11 mouse cellular contexts compared by ENCODE assay signal in the genomic region with DNA sequence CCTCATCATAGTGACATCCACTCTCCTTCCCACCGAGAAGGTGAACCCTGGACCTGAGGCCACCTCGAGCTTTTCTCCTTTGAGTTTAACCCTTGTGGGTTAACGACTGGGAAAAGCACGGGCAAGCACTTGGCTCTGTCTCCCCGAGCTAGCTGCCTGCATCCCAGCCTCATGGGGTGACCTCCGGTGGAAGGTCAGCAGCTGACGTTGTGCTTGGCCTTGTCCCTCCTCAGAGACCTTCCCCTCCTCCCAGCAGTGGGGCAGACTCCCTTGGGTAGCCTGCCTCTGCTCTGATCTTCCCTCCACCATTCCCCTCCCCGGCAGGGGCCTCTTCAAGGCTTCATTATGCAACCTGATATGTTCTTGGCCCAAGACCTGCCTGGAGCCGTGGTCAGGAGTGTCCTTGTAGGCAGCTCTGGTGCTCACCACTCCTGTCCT. TPM values are rescaled to one million over a fixed set of nuclear protein-coding genes. Genes with fewer than 3 reads are reported as not detected.
DNase-seq lines count a peak whose midpoint lies in the region; ATAC-seq and TF ChIP-seq lines count a peak whose summit lies in the region.
"Had no signal": no experiment of that assay in that cellular context is flagged by ENCODE, and none has a peak within 500 bp of the region (broad histone marks: within the 10 kb centered on the region; RNA-seq: fewer than 3 reads in every experiment).

No protein-coding gene starts in this region.

- TF ChIP-seq POLR2A in heart, adult 2 months (IDR thresholded peaks at IDR 0.05; ENCODE audit: insufficient read depth, low read depth, low read length), result no peak

- no peak overlapping the region for H3K4me3 ChIP-seq in heart, adult 2 months
- H3K4me3 ChIP-seq in heart, embryonic 10.5 days, result no peak overlapping the region
- H3K4me3 ChIP-seq in forebrain, embryonic 13.5 days, result no peak overlapping the region
- H3K4me3 ChIP-seq in midbrain, postnatal 0 days (ENCODE audit: low read depth, low read length), result no peak overlapping the region
- H3K4me3 ChIP-seq: midbrain, embryonic 15.5 days had no signal

- H3K9me3 ChIP-seq in heart, embryonic 10.5 days, result no peaks in the 10 kb centered on the region
- H3K9me3 ChIP-seq in forebrain, embryonic 13.5 days (replicated peaks), result no peaks in the 10 kb centered on the region
- no peaks in the 10 kb centered on the region for H3K9me3 ChIP-seq in midbrain, postnatal 0 days (ENCODE audit: low read length)
- H3K9me3 ChIP-seq: midbrain, embryonic 15.5 days had no signal

- no peak overlapping the region for H3K9ac ChIP-seq in heart, adult 2 months (ENCODE audit: low read depth, low read length)
- H3K9ac ChIP-seq in forebrain, embryonic 13.5 days, result no peak overlapping the region
- H3K9ac ChIP-seq in midbrain, postnatal 0 days (replicated peaks; ENCODE audit: low read length, poor library complexity, severe bottlenecking), result no peak overlapping the region
- H3K9ac ChIP-seq: midbrain, embryonic 15.5 days had no signal

- no peaks in the 10 kb centered on the region for H3K79me2 ChIP-seq in heart, adult 2 months (replicated peaks; ENCODE audit: control insufficient read depth, insufficient read depth, low read length)

- 32% methylated on average over 9 of the region's 9 CpGs for WGBS in heart, adult 2 months
- WGBS in heart, embryonic 10.5 days, result 44% methylated on average over 9 of the region's 9 CpGs
- WGBS in forebrain, embryonic 13.5 days, result 68% methylated on average over 9 of the region's 9 CpGs
- WGBS in midbrain, postnatal 0 days, result 64% methylated on average over 9 of the region's 9 CpGs

- no peaks in the 10 kb centered on the region for H3K36me3 ChIP-seq in heart, adult 2 months (ENCODE audit: control insufficient read depth, insufficient read depth, low read length)
- H3K36me3 ChIP-seq in heart, embryonic 10.5 days, result no peaks in the 10 kb centered on the region
- no peaks in the 10 kb centered on the region for H3K36me3 ChIP-seq in forebrain, embryonic 13.5 days (ENCODE audit: poor library complexity, severe bottlenecking)
- no peaks in the 10 kb centered on the region for H3K36me3 ChIP-seq in midbrain, postnatal 0 days (ENCODE audit: insufficient read depth, low read length)
- H3K36me3 ChIP-seq: midbrain, embryonic 15.5 days had no signal

- no peak for ATAC-seq in forebrain, embryonic 13.5 days
- no peak for ATAC-seq in midbrain, postnatal 0 days (ENCODE audit: low FRiP score)
- ATAC-seq: midbrain, embryonic 15.5 days had no signal

- peak; percentile 40 to 57 for DNase-seq in heart, adult 2 months
- no peak for DNase-seq in heart, embryonic 10.5 days (ENCODE audit: low spot score)
- DNase-seq in adrenal gland, adult 18-20 months (ENCODE audit: low spot score in 2 of 2), result peak; percentile 48 to 57
- DNase-seq in heart, postnatal 10 days, result peak; percentile 45 to 49
- peak; percentile 82 to 96 for DNase-seq in kidney, postnatal 25 days
- DNase-seq in left cerebral cortex, adult 9 months (ENCODE audit: low spot score in 2 of 2), result no peak
- no peak for DNase-seq in midbrain, postnatal 0 days (ENCODE audit: low spot score)
- DNase-seq: cerebellum, postnatal 36 days; liver had no signal

- H3K4me1 ChIP-seq in heart, adult 2 months (ENCODE audit: control insufficient read depth, insufficient read depth, low read length), result peaks cover 2% of the 10 kb centered on the region; the same call in 1 of the 2 replicates
- peaks cover 8% of the 10 kb centered on the region for H3K4me1 ChIP-seq in heart, embryonic 10.5 days
- H3K4me1 ChIP-seq in forebrain, embryonic 13.5 days, result peaks cover 10% of the 10 kb centered on the region
- 0 out of 2 replicates have a peak, but pooled peaks cover 3% of the 10 kb centered on the region for H3K4me1 ChIP-seq in midbrain, postnatal 0 days (ENCODE audit: insufficient read depth, low read length)

- no peak overlapping the region for H3K4me2 ChIP-seq in forebrain, embryonic 13.5 days
- H3K4me2 ChIP-seq in midbrain, postnatal 0 days (ENCODE audit: low read depth, low read length, poor library complexity, severe bottlenecking), result no peak overlapping the region
- H3K4me2 ChIP-seq: midbrain, embryonic 15.5 days had no signal

- peak; percentile 76; the same call in 1 of the 2 replicates for TF ChIP-seq EP300 in heart, adult 2 months (IDR thresholded peaks at IDR 0.05; ENCODE audit: insufficient read depth, low read depth, low read length)

- H3K27ac ChIP-seq in heart, adult 2 months, result peak overlapping the region; percentile 71
- no peak overlapping the region for H3K27ac ChIP-seq in heart, embryonic 10.5 days
- no peak overlapping the region for H3K27ac ChIP-seq in forebrain, embryonic 13.5 days
- H3K27ac ChIP-seq in midbrain, postnatal 0 days (ENCODE audit: low read depth, low read length), result no peak overlapping the region
- H3K27ac ChIP-seq: midbrain, embryonic 15.5 days had no signal

- TF ChIP-seq CTCF in heart, adult 2 months (IDR thresholded peaks at IDR 0.05), result no peak
- no peak for TF ChIP-seq CTCF in midbrain, postnatal 0 days (IDR thresholded peaks at IDR 0.05)

- intact Hi-C loops in heart, adult 2 months (cut with DNase I), result no loop called here
- intact Hi-C loops in heart, postnatal 10 days (cut with DNase I), result no loop called here

- H3K27me3 ChIP-seq in heart, adult 2 months (ENCODE audit: control insufficient read depth, insufficient read depth, low read length), result no peaks in the 10 kb centered on the region
- H3K27me3 ChIP-seq in heart, embryonic 10.5 days (ENCODE audit: insufficient read depth, poor library complexity, severe bottlenecking), result peaks cover 11% of the 10 kb centered on the region; the same call in 1 of the 2 replicates
- H3K27me3 ChIP-seq in forebrain, embryonic 13.5 days, result no peaks in the 10 kb centered on the region
- no peaks in the 10 kb centered on the region for H3K27me3 ChIP-seq in midbrain, postnatal 0 days (ENCODE audit: insufficient read depth, low read length)
- H3K27me3 ChIP-seq: midbrain, embryonic 15.5 days had no signal

RNA-seq across cellular contexts. Expression of gene Mapt, which starts 38.2 kb away (rescaled TPM):
- total RNA-seq in heart, adult 2 months (2021), result 10 to 100 TPM; 77.9 to 91.6 TPM
- 30.1 and 40.7 TPM in 2 replicates for polyA plus RNA-seq in heart, adult 2 months (2012; rRNA removed)
- polyA plus RNA-seq in heart, embryonic 10.5 days (2016; fragmentation: Nextera tagmentation; extraction: Ambion mirVana), result 0.92 and 1.4 TPM in 2 replicates
- total RNA-seq in adrenal gland, adult 18-20 months (2021), result 100 to 1,000 TPM; 128 to 208 TPM
- total RNA-seq in heart, postnatal 10 days (2021), result 10 to 100 TPM; 40.7 to 52.8 TPM
- 277 and 315 TPM in 2 replicates for polyA plus RNA-seq in forebrain, embryonic 13.5 days (2015; fragmentation: Nextera tagmentation; extraction: Ambion mirVana)
- total RNA-seq in midbrain, postnatal 0 days (2014; rRNA removed), result 673 and 700 TPM in 2 replicates
- polyA plus RNA-seq in midbrain, postnatal 0 days (2015; fragmentation: Nextera tagmentation; extraction: Ambion mirVana), result 1,369 and 1,377 TPM in 2 replicates

Comparison
In these comparisons a context has a peak if more than half of its experiments do, and no peak if none do; other contexts are left out.
1. DNase-seq: peak in heart, adult 2 months (2 of 2), adrenal gland, adult 18-20 months (2 of 2), heart, postnatal 10 days (2 of 2) and kidney, postnatal 25 days (2 of 2); none in heart, embryonic 10.5 days (single experiment), left cerebral cortex, adult 9 months (0 of 2) and midbrain, postnatal 0 days (single experiment).